ENCODE assay signal across 34 mouse cellular contexts in genomic region chr1:80641832-80642231, GRCm38 (mm10).
DNase-seq lines count a peak whose midpoint lies in the region; ATAC-seq and TF ChIP-seq lines count a peak whose summit lies in the region.
"Had no signal": no experiment of that assay in that cellular context is flagged by ENCODE, and none has a peak within 500 bp of the region (broad histone marks: within the 10 kb centered on the region; RNA-seq: fewer than 3 reads in every experiment).

No protein-coding gene starts in this region.

- H3K9me3 ChIP-seq in midbrain, embryonic 11.5 days (ENCODE audit: control insufficient read depth, low read length): no peaks in the 10 kb centered on the region
- no peaks in the 10 kb centered on the region for H3K9me3 ChIP-seq in midbrain, embryonic 10.5 days (replicated peaks)
- H3K9me3 ChIP-seq in heart, embryonic 10.5 days: no peaks in the 10 kb centered on the region
- H3K9me3 ChIP-seq: embryonic facial prominence, embryonic 13.5 days; heart, embryonic 13.5 days; kidney, embryonic 15.5 days; liver, embryonic 12.5 days; midbrain, embryonic 15.5 days had no signal

- H3K36me3 ChIP-seq in midbrain, embryonic 11.5 days (ENCODE audit: control insufficient read depth, insufficient read depth, low read length): no peaks in the 10 kb centered on the region
- no peaks in the 10 kb centered on the region for H3K36me3 ChIP-seq in midbrain, embryonic 10.5 days
- H3K36me3 ChIP-seq in myocyte (ENCODE audit: control insufficient read depth, insufficient read depth): no peaks in the 10 kb centered on the region
- H3K36me3 ChIP-seq in heart, embryonic 10.5 days: no peaks in the 10 kb centered on the region
- H3K36me3 ChIP-seq: embryonic facial prominence, embryonic 13.5 days; heart, embryonic 13.5 days; kidney, embryonic 15.5 days; liver, embryonic 12.5 days; midbrain, embryonic 15.5 days had no signal

- H3K4me2 ChIP-seq in midbrain, embryonic 11.5 days: no peak overlapping the region
- peak overlapping the region; percentile 28 for H3K4me2 ChIP-seq in myocyte (ENCODE audit: low read depth)
- H3K4me2 ChIP-seq: embryonic facial prominence, embryonic 13.5 days; heart, embryonic 13.5 days; hindbrain, embryonic 14.5 days; kidney, embryonic 15.5 days; liver, embryonic 12.5 days; midbrain, embryonic 15.5 days had no signal

- TF ChIP-seq POLR2A in myocyte (IDR thresholded peaks at IDR 0.05; ENCODE audit: insufficient read length, low read depth): no peak

- no peak overlapping the region for H3ac ChIP-seq in myocyte (ENCODE audit: control insufficient read depth, insufficient read length)

- no peaks in the 10 kb centered on the region for H3K4me1 ChIP-seq in midbrain, embryonic 11.5 days (ENCODE audit: control insufficient read depth, insufficient read depth, low read length)
- H3K4me1 ChIP-seq in midbrain, embryonic 10.5 days: no peaks in the 10 kb centered on the region
- no peaks in the 10 kb centered on the region for H3K4me1 ChIP-seq in heart, embryonic 10.5 days
- H3K4me1 ChIP-seq: heart, embryonic 13.5 days; kidney, embryonic 15.5 days; liver, embryonic 12.5 days; midbrain, embryonic 15.5 days had no signal

- DNase-seq in midbrain, embryonic 11.5 days (ENCODE audit: low spot score, missing footprints): peak; percentile 65
- DNase-seq in midbrain, embryonic 10.5 days (ENCODE audit: low spot score): no peak
- DNase-seq in CD4-positive, CD25-positive, alpha-beta regulatory T cell, adult 2 months (ENCODE audit: low read depth, low spot score): peak; percentile 16
- DNase-seq in brain, adult 2 months (ENCODE audit: low read depth, low spot score): peak; percentile 56
- no peak for DNase-seq in right cerebral cortex, postnatal 14 days
- no peak for DNase-seq in heart, embryonic 10.5 days (ENCODE audit: low spot score)
- DNase-seq in frontal cortex, postnatal 10 days (ENCODE audit: low spot score in 2 of 2): no peak
- DNase-seq: adrenal gland, postnatal 10 days; B cell, adult 2 months; cerebellum, adult 11-12 months; cerebellum, adult 9-11 months; gastrocnemius, adult 2 months; gastrocnemius, postnatal 36 days; heart, adult 18-20 months; heart, postnatal 10 days; kidney, adult 18-20 months; kidney, postnatal 25 days; layer of hippocampus, postnatal 36 days; left cerebral cortex, postnatal 4 days; liver, postnatal 0 days; lung, postnatal 36 days; right cerebral cortex, adult 18-20 months; thymus, adult 18-20 months; thymus, postnatal 25 days had no signal

- no peak overlapping the region for H3K9ac ChIP-seq in midbrain, embryonic 11.5 days (ENCODE audit: low read length)
- H3K9ac ChIP-seq: embryonic facial prominence, embryonic 13.5 days; heart, embryonic 13.5 days; hindbrain, embryonic 14.5 days; kidney, embryonic 15.5 days; liver, embryonic 12.5 days; liver, postnatal 0 days; midbrain, embryonic 15.5 days had no signal

- H3K4me3 ChIP-seq in midbrain, embryonic 11.5 days (ENCODE audit: low read depth, low read length): no peak overlapping the region
- no peak overlapping the region for H3K4me3 ChIP-seq in midbrain, embryonic 10.5 days
- H3K4me3 ChIP-seq in myocyte: no peak overlapping the region
- no peak overlapping the region for H3K4me3 ChIP-seq in heart, embryonic 10.5 days
- H3K4me3 ChIP-seq: embryonic facial prominence, embryonic 13.5 days; erythroblast, embryonic 14.5 days; gastrocnemius, adult 2 months; heart, embryonic 13.5 days; kidney, embryonic 15.5 days; layer of hippocampus, adult 2 months; liver, embryonic 12.5 days; megakaryocyte, embryonic 14.5 days; midbrain, embryonic 15.5 days had no signal

- H3K27me3 ChIP-seq in midbrain, embryonic 11.5 days (ENCODE audit: control insufficient read depth, insufficient read depth, low read length): no peaks in the 10 kb centered on the region
- H3K27me3 ChIP-seq in midbrain, embryonic 10.5 days (ENCODE audit: low read depth, poor library complexity, severe bottlenecking): no peaks in the 10 kb centered on the region
- no peaks in the 10 kb centered on the region for H3K27me3 ChIP-seq in myocyte (ENCODE audit: control insufficient read depth, insufficient read depth, insufficient read length)
- no peaks in the 10 kb centered on the region for H3K27me3 ChIP-seq in heart, embryonic 10.5 days (ENCODE audit: insufficient read depth, poor library complexity, severe bottlenecking)
- H3K27me3 ChIP-seq: embryonic facial prominence, embryonic 13.5 days; heart, embryonic 13.5 days; kidney, embryonic 15.5 days; liver, embryonic 12.5 days; megakaryocyte, embryonic 14.5 days; midbrain, embryonic 15.5 days had no signal

- 91% methylated on average over 3 of the region's 3 CpGs for WGBS in midbrain, embryonic 11.5 days
- WGBS in midbrain, embryonic 10.5 days: 88% methylated on average over 3 of the region's 3 CpGs
- 78% methylated on average over 3 of the region's 3 CpGs for WGBS in heart, embryonic 10.5 days

- no peaks in the 10 kb centered on the region for H3K79me2 ChIP-seq in myocyte (ENCODE audit: control insufficient read depth, insufficient read depth)

- no peak for ATAC-seq in midbrain, embryonic 11.5 days (ENCODE audit: low FRiP score)
- ATAC-seq: liver, embryonic 12.5 days; liver, postnatal 0 days; midbrain, embryonic 15.5 days had no signal

- H3K27ac ChIP-seq in midbrain, embryonic 11.5 days (ENCODE audit: low read depth, low read length): no peak overlapping the region
- no peak overlapping the region for H3K27ac ChIP-seq in midbrain, embryonic 10.5 days (replicated peaks)
- no peak overlapping the region for H3K27ac ChIP-seq in heart, embryonic 10.5 days
- H3K27ac ChIP-seq: embryonic facial prominence, embryonic 13.5 days; gastrocnemius, adult 2 months; heart, embryonic 13.5 days; hindbrain, embryonic 14.5 days; kidney, embryonic 15.5 days; layer of hippocampus, adult 2 months; liver, embryonic 12.5 days; midbrain, embryonic 15.5 days had no signal

TF ChIP-seq in myocyte, 11 proteins besides CTCF, POLR2A, EP300 and RAD21:
- no peak for TF ChIP-seq E2F4 (IDR thresholded peaks at IDR 0.05; ENCODE audit: insufficient read depth)
- no peak for TF ChIP-seq USF1 (IDR thresholded peaks at IDR 0.05; ENCODE audit: low read depth)
- TF ChIP-seq REST (IDR thresholded peaks at IDR 0.05; ENCODE audit: insufficient read depth, insufficient read length): no peak
- no peak for TF ChIP-seq TCF12 (IDR thresholded peaks at IDR 0.05; ENCODE audit: insufficient read depth, poor library complexity, severe bottlenecking)
- no peak for TF ChIP-seq TCF3 (IDR thresholded peaks at IDR 0.05; ENCODE audit: insufficient read length, low read depth)
- no peak for TF ChIP-seq MYOG (IDR thresholded peaks at IDR 0.05; ENCODE audit: control insufficient read depth in 1 of 3, insufficient read depth in 1 of 3, insufficient read length in 2 of 3, low read depth in 2 of 3)
- no peak for TF ChIP-seq MYOD1 (IDR thresholded peaks at IDR 0.05; ENCODE audit: control insufficient read depth in 1 of 3, insufficient read length in 2 of 3, low read depth in 2 of 3)
- no peak for TF ChIP-seq POLR2AphosphoS2 (IDR thresholded peaks at IDR 0.05; ENCODE audit: insufficient read length, low read depth)
- no peak for TF ChIP-seq SRF (IDR thresholded peaks at IDR 0.05; ENCODE audit: control insufficient read depth, insufficient read length, low read depth)
- TF ChIP-seq MAX (IDR thresholded peaks at IDR 0.05; ENCODE audit: low read depth): no peak

Comparison
In these comparisons a context has a peak if more than half of its experiments do, and no peak if none do; other contexts are left out.
1. DNase-seq: peak in midbrain, embryonic 11.5 days (single experiment), CD4-positive, CD25-positive, alpha-beta regulatory T cell, adult 2 months (single experiment) and brain, adult 2 months (single experiment); none in midbrain, embryonic 10.5 days (single experiment), right cerebral cortex, postnatal 14 days (single experiment), heart, embryonic 10.5 days (single experiment) and frontal cortex, postnatal 10 days (0 of 2).